9 mouse cellular contexts compared by ENCODE assay signal in the genomic region with DNA sequence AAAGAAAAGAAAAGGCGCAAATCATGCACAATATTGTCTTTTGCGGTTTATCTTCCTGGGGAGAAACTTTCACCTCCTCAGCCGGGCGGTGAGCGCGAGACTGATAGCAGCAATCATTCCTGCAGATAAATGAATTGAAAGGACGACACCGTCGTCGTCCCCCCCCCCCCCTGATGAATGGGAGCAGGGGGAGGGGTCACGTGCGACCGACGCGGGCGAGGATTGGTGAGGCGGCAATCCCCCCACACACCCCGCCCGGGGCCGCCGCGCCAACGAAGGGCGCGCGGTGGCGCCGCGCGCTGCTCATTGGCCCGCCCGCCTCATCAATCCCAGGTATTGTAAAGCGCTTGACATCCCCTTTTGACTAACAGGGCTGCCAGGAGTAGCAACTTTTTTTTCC. TPM values are rescaled to one million over a fixed set of nuclear protein-coding genes. Genes with fewer than 3 reads are reported as not detected.
A peak's percentile ranks its signal among the peaks of the same experiment; 100 is the strongest.
DNase-seq lines count a peak whose midpoint lies in the region; ATAC-seq and TF ChIP-seq lines count a peak whose summit lies in the region.
"Had no signal": no experiment of that assay in that cellular context is flagged by ENCODE, and none has a peak within 500 bp of the region (broad histone marks: within the 10 kb centered on the region; RNA-seq: fewer than 3 reads in every experiment).

TSS of gene Zic1 (minus strand) at position 147 of the 400 bp plus-strand sequence.

- ATAC-seq in lung, postnatal 0 days, result no peak
- no peak for ATAC-seq in intestine, embryonic 14.5 days (replicated peaks; ENCODE audit: low FRiP score, low TSS enrichment, low read depth)
- peak; percentile 90 for ATAC-seq in midbrain, embryonic 16.5 days
- no peak for ATAC-seq in CD4-positive, CD25-positive, alpha-beta regulatory T cell, adult 4 months

- DNase-seq in adrenal gland, postnatal 14 days, result peak; percentile 22
- DNase-seq in adrenal gland, adult 18-20 months (ENCODE audit: low spot score in 2 of 2), result no peak
- no peak for DNase-seq in lung, postnatal 0 days (ENCODE audit: low spot score)
- no peak for DNase-seq in lung, adult 18-20 months
- DNase-seq in intestine, embryonic 14.5 days (ENCODE audit: low spot score), result no peak
- no peak for DNase-seq in urinary bladder, postnatal 36 days (ENCODE audit: low spot score in 2 of 2)

- no peaks in the 10 kb centered on the region for H3K36me3 ChIP-seq in lung, postnatal 0 days (ENCODE audit: insufficient read depth, low read length)
- no peaks in the 10 kb centered on the region for H3K36me3 ChIP-seq in intestine, embryonic 14.5 days (ENCODE audit: control insufficient read depth, insufficient read depth, low read length)
- no peaks in the 10 kb centered on the region for H3K36me3 ChIP-seq in midbrain, embryonic 16.5 days (ENCODE audit: control insufficient read depth, insufficient read depth, low read length)

- no peak for TF ChIP-seq CTCF in lung, postnatal 0 days (IDR thresholded peaks at IDR 0.05)

- under 1% methylated on average over 27 of the region's 33 CpGs for WGBS in lung, postnatal 0 days
- 1% methylated on average over 30 of the region's 33 CpGs for WGBS in intestine, embryonic 14.5 days
- 0% methylated on average over 33 of the region's 33 CpGs for WGBS in midbrain, embryonic 16.5 days

- H3K4me2 ChIP-seq in lung, postnatal 0 days (replicated peaks; ENCODE audit: low read depth, low read length), result peak within 1 kb of the TSS; percentile 52
- peak within 1 kb of the TSS; percentile 18 for H3K4me2 ChIP-seq in intestine, embryonic 14.5 days (ENCODE audit: low read length)
- H3K4me2 ChIP-seq in midbrain, embryonic 16.5 days (ENCODE audit: low read length), result peak within 1 kb of the TSS; percentile 43

- H3K27me3 ChIP-seq in lung, postnatal 0 days (replicated peaks; ENCODE audit: insufficient read depth, low read length), result peaks cover 90% of the 10 kb centered on the region
- peaks cover 98% of the 10 kb centered on the region for H3K27me3 ChIP-seq in intestine, embryonic 14.5 days (replicated peaks; ENCODE audit: control insufficient read depth, insufficient read depth, low read length)
- H3K27me3 ChIP-seq in midbrain, embryonic 16.5 days (ENCODE audit: control insufficient read depth, insufficient read depth, low read depth, low read length), result peaks cover 21% of the 10 kb centered on the region

- no peak within 1 kb of the TSS for H3K9ac ChIP-seq in lung, postnatal 0 days (replicated peaks; ENCODE audit: low read depth)
- H3K9ac ChIP-seq in intestine, embryonic 14.5 days (ENCODE audit: low read length), result no peak within 1 kb of the TSS
- H3K9ac ChIP-seq in midbrain, embryonic 16.5 days (ENCODE audit: low read depth, low read length), result peak within 1 kb of the TSS; percentile 71

- no peak within 1 kb of the TSS for H3K27ac ChIP-seq in lung, postnatal 0 days (ENCODE audit: low read length)
- H3K27ac ChIP-seq in intestine, embryonic 14.5 days (ENCODE audit: low read depth), result no peak within 1 kb of the TSS
- peak within 1 kb of the TSS; percentile 93 for H3K27ac ChIP-seq in midbrain, embryonic 16.5 days (ENCODE audit: low read length)

- peak within 1 kb of the TSS; percentile 38 for H3K4me3 ChIP-seq in lung, postnatal 0 days (ENCODE audit: low read depth, low read length)
- H3K4me3 ChIP-seq in intestine, embryonic 14.5 days (ENCODE audit: low read depth, low read length), result peak within 1 kb of the TSS; percentile 13
- peak within 1 kb of the TSS; percentile 55 for H3K4me3 ChIP-seq in midbrain, embryonic 16.5 days (ENCODE audit: low read depth, low read length)

- no peak for TF ChIP-seq EP300 in lung, postnatal 0 days (IDR thresholded peaks at IDR 0.05)

- H3K4me1 ChIP-seq in lung, postnatal 0 days (ENCODE audit: insufficient read depth, low read depth, low read length), result 0 out of 2 replicates have a peak, but pooled peaks cover 3% of the 10 kb centered on the region
- H3K4me1 ChIP-seq in intestine, embryonic 14.5 days (replicated peaks; ENCODE audit: control insufficient read depth, insufficient read depth, low read length), result no peaks in the 10 kb centered on the region; the same call in 1 of the 2 replicates
- no peaks in the 10 kb centered on the region for H3K4me1 ChIP-seq in midbrain, embryonic 16.5 days (ENCODE audit: control insufficient read depth, insufficient read depth, low read length)

- H3K9me3 ChIP-seq in lung, postnatal 0 days (ENCODE audit: low read length), result no peaks in the 10 kb centered on the region
- no peaks in the 10 kb centered on the region for H3K9me3 ChIP-seq in intestine, embryonic 14.5 days (ENCODE audit: control insufficient read depth, low read length)
- H3K9me3 ChIP-seq in midbrain, embryonic 16.5 days (replicated peaks; ENCODE audit: control insufficient read depth, low read length, poor library complexity, severe bottlenecking), result 0 out of 2 replicates have a peak, but pooled peaks cover 3% of the 10 kb centered on the region

RNA-seq across cellular contexts. Expression of gene Zic1, which starts in this region (rescaled TPM):
- 0.90 TPM in 1 of 2 replicates, not detected in the other for total RNA-seq in adrenal gland, postnatal 14 days (2021)
- total RNA-seq in adrenal gland, adult 18-20 months (2021), result not detected
- polyA plus RNA-seq in lung, postnatal 0 days (2015; fragmentation: Nextera tagmentation; extraction: Ambion mirVana), result not detected in 2 replicates
- polyA plus RNA-seq in intestine, embryonic 14.5 days (2014; fragmentation: Nextera tagmentation; extraction: Ambion mirVana), result not detected in 2 replicates
- polyA plus RNA-seq in midbrain, embryonic 16.5 days (2015; fragmentation: Nextera tagmentation; extraction: Ambion mirVana), result 9.1 and 20.6 TPM in 2 replicates
- not detected for polyA plus RNA-seq in CD4-positive, CD25-positive, alpha-beta regulatory T cell, adult 4 months (2017; shearing (Covaris generic))
- polyA plus RNA-seq: gonadal fat pad, adult 2 months had no signal

Comparison
In these comparisons a context has a peak if more than half of its experiments do, and no peak if none do; other contexts are left out.
1. Peak in DNase-seq in adrenal gland, postnatal 14 days; RNA of the gene not detected or under 1 TPM.